Mouse (Mus musculus) liver, embryonic 11.5 days (tissue): ENCODE results near the gene Tm4sf4. TPM values are rescaled to one million over a fixed set of nuclear protein-coding genes. Genes with fewer than 3 reads are reported as not detected.

Experiments used
- ATAC-seq: fragments of 200-750 bp; cut with Nextera tagmentation; replicated peaks from 2 replicates; pipeline ENCODE4 v1.8.0; 2017; ENCODE audit warnings: moderate number of reproducible peaks, mild to moderate bottlenecking, moderate TSS enrichment, moderate library complexity; ENCODE audit not compliant: low FRiP score
- DNase-seq: peaks from one replicate; pipeline ENCODE4 v3.0.0-alpha.2; 2017; ENCODE audit warnings: low spot score
- H3K27ac ChIP-seq: fragments of 300-500 bp; sonication (generic); 2 replicates; pipeline ENCODE4 v1.5.1; 2014; ENCODE audit warnings: mild to moderate bottlenecking, low read depth, low read length, control low read depth
- H3K27me3 ChIP-seq: fragments of 300-500 bp; sonication (generic); replicated peaks from 2 replicates; pipeline ENCODE4 v1.6.1; 2014; ENCODE audit warnings: low read length, mixed read lengths; ENCODE audit not compliant: control insufficient read depth, insufficient read depth
- H3K36me3 ChIP-seq: fragments of 300-500 bp; sonication (generic); 2 replicates; pipeline ENCODE4 v1.6.1; 2014; ENCODE audit warnings: mild to moderate bottlenecking, low read length, moderate library complexity, mixed read lengths; ENCODE audit not compliant: control insufficient read depth, insufficient read depth
- H3K4me1 ChIP-seq: fragments of 300-500 bp; sonication (generic); replicated peaks from 2 replicates; pipeline ENCODE4 v1.6.1; 2014; ENCODE audit warnings: low read length, mixed read lengths; ENCODE audit not compliant: control insufficient read depth, insufficient read depth
- H3K4me2 ChIP-seq: fragments of 300-500 bp; sonication (generic); 2 replicates; pipeline ENCODE4 v1.6.1; 2014; ENCODE audit warnings: mild to moderate bottlenecking, control low read depth, moderate library complexity
- H3K4me3 ChIP-seq: fragments of 300-500 bp; sonication (generic); 2 replicates; pipeline ENCODE4 v1.5.1; 2014; ENCODE audit warnings: low read depth, low read length, control low read depth
- H3K9ac ChIP-seq: fragments of 300-500 bp; sonication (generic); 2 replicates; pipeline ENCODE4 v1.6.1; 2014; ENCODE audit warnings: low read depth, low read length, control low read depth
- H3K9me3 ChIP-seq: fragments of 300-500 bp; sonication (generic); 2 replicates; pipeline ENCODE4 v1.6.1; 2016; ENCODE audit warnings: low read length, inconsistent platforms, mixed read lengths; ENCODE audit not compliant: control insufficient read depth
- WGBS: fragments of 180-500 bp; shearing (Covaris S2); extraction: QIAGEN DNeasy Blood & Tissue Kit; methylation state at CpG from one replicate; pipeline ENCODE4 v1.1.7; 2014; 5-methylcytosine and 5-hydroxymethylcytosine counted together
- polyA plus RNA-seq: library from polyadenylated mRNA; unstranded; fragments of >200 nt; fragmentation: Nextera tagmentation; extraction: Ambion mirVana; gene quantifications from 2 replicates; pipeline ENCODE4 v1.2.1, GENCODE M21; 2014

Tm4sf4 gene
- polyA plus RNA-seq, 1 experiment from 2014 or later, result 15.8 TPM

GRCm38 (mm10) chr3:57463302-57463701, 38.2 kb downstream of the Tm4sf4 start:
- no peaks in the 10 kb centered on the region for H3K4me1 ChIP-seq
- ATAC-seq (no peak), DNase-seq (no peak)
- H3K27me3 ChIP-seq, result no peaks in the 10 kb centered on the region
- no peak overlapping the region for H3K4me3 ChIP-seq
- no peak overlapping the region for H3K27ac ChIP-seq
- WGBS, result 79% methylated on average over 4 of the region's 4 CpGs
- no peaks in the 10 kb centered on the region; the same call in 1 of the 2 replicates for H3K36me3 ChIP-seq
- H3K9ac ChIP-seq, result no peak overlapping the region
- no peak overlapping the region for H3K4me2 ChIP-seq
- no peaks in the 10 kb centered on the region for H3K9me3 ChIP-seq

DNA sequence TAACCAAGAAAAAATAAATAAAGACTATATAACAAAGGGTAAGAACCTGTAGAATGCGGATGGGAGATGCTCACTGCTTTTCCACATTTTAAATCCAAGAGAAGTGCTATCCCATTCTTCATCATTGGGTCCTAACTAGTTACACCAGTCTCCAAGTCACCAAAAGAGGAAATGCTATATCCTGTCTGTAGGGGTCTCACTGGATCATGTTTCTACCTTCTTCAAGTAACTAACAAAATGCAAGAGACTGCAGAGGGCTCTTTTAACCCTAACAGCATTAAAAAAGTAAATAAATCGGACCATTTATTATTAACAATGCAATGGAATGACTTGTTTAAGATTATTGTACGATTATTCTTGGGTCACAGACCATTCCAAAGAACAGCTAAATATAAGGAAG, 41.2 kb downstream of the Tm4sf4 start:
- H3K9ac ChIP-seq, result no peak overlapping the region
- no peaks in the 10 kb centered on the region for H3K9me3 ChIP-seq
- H3K36me3 ChIP-seq, result no peaks in the 10 kb centered on the region
- DNase-seq, result no peak
- no peak for ATAC-seq
- H3K27ac ChIP-seq, result no peak overlapping the region
- H3K4me1 ChIP-seq, result no peaks in the 10 kb centered on the region; the same call in 1 of the 2 replicates
- no peaks in the 10 kb centered on the region for H3K27me3 ChIP-seq
- whole genome bisulfite sequencing, result 56% methylated on average over 3 of the region's 3 CpGs
- no peak overlapping the region for H3K4me2 ChIP-seq
- H3K4me3 ChIP-seq, result no peak overlapping the region

GRCm38 (mm10) chr3:57469325-57469724, 44.2 kb downstream of the Tm4sf4 start:
- WGBS, result 89% methylated on average over 3 of the region's 3 CpGs
- ATAC-seq (no peak), DNase-seq (no peak)
- Histone ChIP-seq H3K4me3 (no peak overlapping the region), H3K9ac (no peak overlapping the region), H3K4me1 (peaks cover 2% of the 10 kb centered on the region; the same call in 1 of the 2 replicates), H3K27ac (no peak overlapping the region), H3K27me3 (no peaks in the 10 kb centered on the region), H3K9me3 (no peaks in the 10 kb centered on the region), H3K4me2 (no peak overlapping the region), H3K36me3 (no peaks in the 10 kb centered on the region)

- H3K9me3 ChIP-seq, result no peaks in the 10 kb centered on the region
- H3K4me2 ChIP-seq, result no peak overlapping the region
- no peak overlapping the region for H3K4me3 ChIP-seq
- 47% methylated on average over 5 of the region's 5 CpGs for WGBS
- H3K27me3 ChIP-seq, result no peaks in the 10 kb centered on the region
- H3K36me3 ChIP-seq, result no peaks in the 10 kb centered on the region
- H3K9ac ChIP-seq, result no peak overlapping the region
- ATAC-seq (no peak), DNase-seq (no peak)
- no peak overlapping the region for H3K27ac ChIP-seq
- peaks cover 2% of the 10 kb centered on the region; the same call in 1 of the 2 replicates for H3K4me1 ChIP-seq
Observed at GRCm38 (mm10) chr3:57470326-57470725, 45.2 kb downstream of the Tm4sf4 start.

- Histone ChIP-seq H3K27me3 (no peaks in the 10 kb centered on the region), H3K36me3 (no peaks in the 10 kb centered on the region), H3K4me3 (no peak overlapping the region), H3K4me1 (peaks cover 2% of the 10 kb centered on the region; the same call in 1 of the 2 replicates), H3K4me2 (peak overlapping the region; percentile 30; the same call in 1 of the 2 replicates), H3K9ac (no peak overlapping the region), H3K27ac (no peak overlapping the region), H3K9me3 (no peaks in the 10 kb centered on the region)
- ATAC-seq (no peak), DNase-seq (no peak)
- 26% methylated on average over 15 of the region's 15 CpGs for WGBS
Observed at GRCm38 (mm10) chr3:57470981-57471601, 46.0 kb downstream of the Tm4sf4 start.

- H3K9me3 ChIP-seq, result no peaks in the 10 kb centered on the region
- ATAC-seq (no peak), DNase-seq (no peak)
- no peaks in the 10 kb centered on the region for H3K27me3 ChIP-seq
- no peak overlapping the region for H3K4me2 ChIP-seq
- WGBS, result 58% methylated on average over 4 of the region's 4 CpGs
- H3K4me3 ChIP-seq, result no peak overlapping the region
- no peak overlapping the region for H3K9ac ChIP-seq
- no peaks in the 10 kb centered on the region for H3K36me3 ChIP-seq
- peaks cover 2% of the 10 kb centered on the region; the same call in 1 of the 2 replicates for H3K4me1 ChIP-seq
- H3K27ac ChIP-seq, result no peak overlapping the region
Observed at GRCm38 (mm10) chr3:57472407-57472806, 47.3 kb downstream of the Tm4sf4 start.

GRCm38 (mm10) chr3:57474421-57474820, 49.3 kb downstream of the Tm4sf4 start:
- ATAC-seq, result no peak
- Histone ChIP-seq H3K4me3 (no peak overlapping the region), H3K4me2 (no peak overlapping the region), H3K4me1 (peaks cover 2% of the 10 kb centered on the region; the same call in 1 of the 2 replicates), H3K36me3 (no peaks in the 10 kb centered on the region), H3K27ac (no peak overlapping the region), H3K9ac (no peak overlapping the region), H3K27me3 (no peaks in the 10 kb centered on the region), H3K9me3 (no peaks in the 10 kb centered on the region)
- WGBS, result 90% methylated on average over 8 of the region's 8 CpGs
- DNase-seq, result no peak

DNA sequence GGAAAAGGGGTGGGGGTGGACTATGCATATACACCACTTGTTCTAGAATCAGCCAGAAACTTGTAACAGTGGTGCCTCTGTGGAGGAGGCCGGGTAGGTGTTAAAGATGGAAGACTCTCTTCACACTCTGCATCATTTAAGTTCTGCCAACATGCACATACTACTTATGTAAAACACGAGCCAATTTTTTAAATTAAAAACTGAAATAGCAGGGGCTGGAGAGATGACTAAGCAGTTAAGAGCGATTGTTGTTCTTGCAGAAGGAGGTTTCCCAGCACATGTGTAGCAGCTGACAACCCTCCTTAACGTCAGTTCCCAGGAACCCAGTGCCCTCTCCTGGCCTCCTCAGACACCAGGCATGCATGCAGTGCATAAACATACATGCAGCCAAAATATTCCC, 55.5 kb downstream of the Tm4sf4 start:
- DNase-seq (no peak), ATAC-seq (no peak)
- H3K36me3 ChIP-seq, result no peaks in the 10 kb centered on the region
- H3K4me2 ChIP-seq, result no peak overlapping the region
- H3K4me3 ChIP-seq, result no peak overlapping the region
- no peaks in the 10 kb centered on the region for H3K9me3 ChIP-seq
- H3K27ac ChIP-seq, result no peak overlapping the region
- no peaks in the 10 kb centered on the region for H3K4me1 ChIP-seq
- H3K9ac ChIP-seq, result no peak overlapping the region
- no peaks in the 10 kb centered on the region for H3K27me3 ChIP-seq
- WGBS, result 62% methylated on average over 4 of the region's 4 CpGs

GRCm38 (mm10) chr3:57481981-57482380, 56.9 kb downstream of the Tm4sf4 start:
- no peaks in the 10 kb centered on the region for H3K4me1 ChIP-seq
- H3K27me3 ChIP-seq, result no peaks in the 10 kb centered on the region
- ATAC-seq, result no peak
- no peak overlapping the region for H3K4me2 ChIP-seq
- H3K4me3 ChIP-seq, result no peak overlapping the region
- no peak overlapping the region for H3K27ac ChIP-seq
- H3K36me3 ChIP-seq, result no peaks in the 10 kb centered on the region
- no peak for DNase-seq
- H3K9ac ChIP-seq, result no peak overlapping the region
- H3K9me3 ChIP-seq, result no peaks in the 10 kb centered on the region
- 80% methylated on average over 5 of the region's 5 CpGs for WGBS
